Mouse (Mus musculus): Measurements from ENCODE around the gene Cyb5d2. TPM values are rescaled to one million over a fixed set of nuclear protein-coding genes. Genes with fewer than 3 reads are reported as not detected.

The Cyb5d2 gene
- polyA plus RNA-seq, 1 experiment = not detected

GRCm38 (mm10) chr11:72813687-72814086 lies 17.7 kb upstream of the Cyb5d2 start:
- 97% methylated on average over 5 of the region's 5 CpGs for WGBS
- H3K4me1 ChIP-seq (ENCODE audit: control insufficient read depth, insufficient read depth, low read length) = no peaks in the 10 kb centered on the region
- TF ChIP-seq CTCF (IDR thresholded peaks at IDR 0.05; ENCODE audit: insufficient read depth, low read depth, low read length) = no peak
- TF ChIP-seq POLR2A (IDR thresholded peaks at IDR 0.05; ENCODE audit: insufficient read depth, low read depth, low read length) = no peak
- no peak overlapping the region for H3K4me3 ChIP-seq (ENCODE audit: insufficient read depth, low read depth, low read length)
- H3K27ac ChIP-seq (ENCODE audit: insufficient read depth, low read depth, low read length) = no peak overlapping the region

- TF ChIP-seq POLR2A (IDR thresholded peaks at IDR 0.05; ENCODE audit: insufficient read depth, low read depth, low read length) = no peak
- TF ChIP-seq CTCF (IDR thresholded peaks at IDR 0.05; ENCODE audit: insufficient read depth, low read depth, low read length) = no peak
- 69% methylated on average over 4 of the region's 4 CpGs for WGBS
Observed at GRCm38 (mm10) chr11:72807992-72808391, 12.1 kb upstream of the Cyb5d2 start.

GRCm38 (mm10) chr11:72806556-72806955 lies 10.6 kb upstream of the Cyb5d2 start:
- TF ChIP-seq CTCF (IDR thresholded peaks at IDR 0.05; ENCODE audit: insufficient read depth, low read depth, low read length) (no peak), POLR2A (IDR thresholded peaks at IDR 0.05; ENCODE audit: insufficient read depth, low read depth, low read length) (no peak)
- WGBS = 62% methylated on average over 2 of the region's 2 CpGs
- no peaks in the 10 kb centered on the region for H3K4me1 ChIP-seq (ENCODE audit: control insufficient read depth, insufficient read depth, low read length)
- H3K4me3 ChIP-seq (ENCODE audit: insufficient read depth, low read depth, low read length) = no peak overlapping the region
- H3K27ac ChIP-seq (ENCODE audit: insufficient read depth, low read depth, low read length) = no peak overlapping the region

More at GRCm38 (mm10) chr11:72807992-72808391, 12.1 kb upstream of the Cyb5d2 start:
- no peak overlapping the region for H3K27ac ChIP-seq (ENCODE audit: insufficient read depth, low read depth, low read length)
- no peak overlapping the region for H3K4me3 ChIP-seq (ENCODE audit: insufficient read depth, low read depth, low read length)
- no peaks in the 10 kb centered on the region for H3K4me1 ChIP-seq (ENCODE audit: control insufficient read depth, insufficient read depth, low read length)

GRCm38 (mm10) chr11:72805232-72805631 lies 9.3 kb upstream of the Cyb5d2 start:
- 94% methylated on average over 3 of the region's 3 CpGs for WGBS
- H3K4me3 ChIP-seq (ENCODE audit: insufficient read depth, low read depth, low read length) = no peak overlapping the region
- H3K27ac ChIP-seq (ENCODE audit: insufficient read depth, low read depth, low read length) = no peak overlapping the region
- TF ChIP-seq POLR2A (IDR thresholded peaks at IDR 0.05; ENCODE audit: insufficient read depth, low read depth, low read length) (no peak), CTCF (IDR thresholded peaks at IDR 0.05; ENCODE audit: insufficient read depth, low read depth, low read length) (no peak)
- no peaks in the 10 kb centered on the region for H3K4me1 ChIP-seq (ENCODE audit: control insufficient read depth, insufficient read depth, low read length)

- H3K4me1 ChIP-seq (ENCODE audit: control insufficient read depth, insufficient read depth, low read length) = no peaks in the 10 kb centered on the region
- no peak overlapping the region for H3K27ac ChIP-seq (ENCODE audit: insufficient read depth, low read depth, low read length)
- TF ChIP-seq CTCF (IDR thresholded peaks at IDR 0.05; ENCODE audit: insufficient read depth, low read depth, low read length) = no peak
Observed at GRCm38 (mm10) chr11:72804586-72804985, 8.6 kb upstream of the Cyb5d2 start.

GRCm38 (mm10) chr11:72803038-72803437 lies 7.1 kb upstream of the Cyb5d2 start:
- H3K4me3 ChIP-seq (ENCODE audit: insufficient read depth, low read depth, low read length) = no peak overlapping the region
- WGBS = 66% methylated on average over 3 of the region's 3 CpGs
- H3K27ac ChIP-seq (ENCODE audit: insufficient read depth, low read depth, low read length) = no peak overlapping the region
- H3K4me1 ChIP-seq (ENCODE audit: control insufficient read depth, insufficient read depth, low read length) = no peaks in the 10 kb centered on the region
- TF ChIP-seq POLR2A (IDR thresholded peaks at IDR 0.05; ENCODE audit: insufficient read depth, low read depth, low read length) = no peak
- no peak for TF ChIP-seq CTCF (IDR thresholded peaks at IDR 0.05; ENCODE audit: insufficient read depth, low read depth, low read length)

More at GRCm38 (mm10) chr11:72804586-72804985, 8.6 kb upstream of the Cyb5d2 start:
- H3K4me3 ChIP-seq (ENCODE audit: insufficient read depth, low read depth, low read length) = no peak overlapping the region

- Histone ChIP-seq H3K4me1 (ENCODE audit: control insufficient read depth, insufficient read depth, low read length) (no peaks in the 10 kb centered on the region), H3K4me3 (ENCODE audit: insufficient read depth, low read depth, low read length) (no peak overlapping the region), H3K27ac (ENCODE audit: insufficient read depth, low read depth, low read length) (no peak overlapping the region)
- TF ChIP-seq CTCF (IDR thresholded peaks at IDR 0.05; ENCODE audit: insufficient read depth, low read depth, low read length) = no peak
- no peak for TF ChIP-seq POLR2A (IDR thresholded peaks at IDR 0.05; ENCODE audit: insufficient read depth, low read depth, low read length)
Observed at GRCm38 (mm10) chr11:72801182-72801581, 5.2 kb upstream of the Cyb5d2 start.

- Histone ChIP-seq H3K27ac (ENCODE audit: insufficient read depth, low read depth, low read length) (no peak overlapping the region), H3K4me1 (ENCODE audit: control insufficient read depth, insufficient read depth, low read length) (no peaks in the 10 kb centered on the region), H3K4me3 (ENCODE audit: insufficient read depth, low read depth, low read length) (no peak overlapping the region)
- TF ChIP-seq CTCF (IDR thresholded peaks at IDR 0.05; ENCODE audit: insufficient read depth, low read depth, low read length) (no peak), POLR2A (IDR thresholded peaks at IDR 0.05; ENCODE audit: insufficient read depth, low read depth, low read length) (no peak)
Observed at GRCm38 (mm10) chr11:72798112-72798511, 2.2 kb upstream of the Cyb5d2 start.

- peak overlapping the region; percentile 77 for H3K4me3 ChIP-seq (ENCODE audit: insufficient read depth, low read depth, low read length)
- TF ChIP-seq CTCF (IDR thresholded peaks at IDR 0.05; ENCODE audit: insufficient read depth, low read depth, low read length) (no peak), POLR2A (IDR thresholded peaks at IDR 0.05; ENCODE audit: insufficient read depth, low read depth, low read length) (no peak)
- WGBS = 9% methylated on average over 10 of the region's 10 CpGs
- no peak overlapping the region for H3K27ac ChIP-seq (ENCODE audit: insufficient read depth, low read depth, low read length)
- H3K4me1 ChIP-seq (ENCODE audit: control insufficient read depth, insufficient read depth, low read length) = no peaks in the 10 kb centered on the region
Observed at GRCm38 (mm10) chr11:72796773-72797338, 914 bp upstream of the Cyb5d2 start.

- Histone ChIP-seq H3K4me1 (ENCODE audit: control insufficient read depth, insufficient read depth, low read length) (no peaks in the 10 kb centered on the region), H3K27ac (ENCODE audit: insufficient read depth, low read depth, low read length) (0 out of 2 replicates have a peak overlapping the region, but pooled peaks have one; percentile 22), H3K4me3 (ENCODE audit: insufficient read depth, low read depth, low read length) (peak overlapping the region; percentile 77)
- WGBS = 0% methylated on average over 42 of the region's 42 CpGs
- TF ChIP-seq POLR2A (IDR thresholded peaks at IDR 0.05; ENCODE audit: insufficient read depth, low read depth, low read length) (no peak), CTCF (IDR thresholded peaks at IDR 0.05; ENCODE audit: insufficient read depth, low read depth, low read length) (no peak)
Observed at GRCm38 (mm10) chr11:72796296-72796687, 350 bp upstream of the Cyb5d2 start.
